Mouse (Mus musculus) macrophage (primary cell): ENCODE results near the gene Plxna1. TPM values are rescaled to one million over a fixed set of nuclear protein-coding genes. Genes with fewer than 3 reads are reported as not detected.

ENCODE experiments used
- polyA plus RNA-seq: library from polyadenylated mRNA; stranded (reverse); fragments of 250-400 nt; gene quantifications from 3 replicates; pipeline ENCODE4 v1.2.4, GENCODE M21; 2018; ENCODE audit warnings: inconsistent platforms

The Plxna1 gene
- polyA plus RNA-seq, 1 experiment from 2014 or later = 104 TPM

Other genes starting within 250 kb of the Plxna1 start
- 5.9 to 13.0 TPM (median 6.1 TPM) in 3 replicates for gene Chchd6, start 233.0 kb upstream of the Plxna1 start, polyA plus RNA-seq